ENCODE assay signal across 9 mouse cellular contexts in genomic region chr17:88439536-88440050, GRCm38 (mm10). TPM values are rescaled to one million over a fixed set of nuclear protein-coding genes. Genes with fewer than 3 reads are reported as not detected.
DNase-seq lines count a peak whose midpoint lies in the region; ATAC-seq and TF ChIP-seq lines count a peak whose summit lies in the region.
"Had no signal": no experiment of that assay in that cellular context is flagged by ENCODE, and none has a peak within 500 bp of the region (broad histone marks: within the 10 kb centered on the region; RNA-seq: fewer than 3 reads in every experiment).

No protein-coding gene starts in this region.

- H3K36me3 ChIP-seq in embryonic facial prominence, embryonic 13.5 days, result no peaks in the 10 kb centered on the region
- H3K36me3 ChIP-seq in intestine, postnatal 0 days (ENCODE audit: control insufficient read depth, insufficient read depth), result no peaks in the 10 kb centered on the region
- no peaks in the 10 kb centered on the region for H3K36me3 ChIP-seq in midbrain, embryonic 15.5 days (replicated peaks)

- 80% methylated on average over 12 of the region's 12 CpGs for WGBS in embryonic facial prominence, embryonic 13.5 days
- 50% methylated on average over 12 of the region's 12 CpGs for WGBS in intestine, postnatal 0 days
- 84% methylated on average over 12 of the region's 12 CpGs for WGBS in midbrain, embryonic 15.5 days

- 0 out of 2 replicates have a peak, but pooled peaks cover 6% of the 10 kb centered on the region for H3K4me1 ChIP-seq in embryonic facial prominence, embryonic 13.5 days
- H3K4me1 ChIP-seq in intestine, postnatal 0 days (replicated peaks; ENCODE audit: control insufficient read depth, insufficient read depth, low read length), result no peaks in the 10 kb centered on the region
- H3K4me1 ChIP-seq in midbrain, embryonic 15.5 days, result peaks cover 7% of the 10 kb centered on the region; the same call in 1 of the 2 replicates

- H3K4me2 ChIP-seq in embryonic facial prominence, embryonic 13.5 days, result peak overlapping the region; percentile 75
- peak overlapping the region; percentile 82 for H3K4me2 ChIP-seq in intestine, postnatal 0 days (replicated peaks; ENCODE audit: low read depth)
- peak overlapping the region; percentile 95 for H3K4me2 ChIP-seq in midbrain, embryonic 15.5 days

- ATAC-seq in embryonic facial prominence, embryonic 13.5 days (ENCODE audit: insufficient number of reproducible peaks, insufficient read depth, low FRiP score, low TSS enrichment, low read depth), result no peak
- ATAC-seq in intestine, postnatal 0 days, result no peak
- no peak for ATAC-seq in midbrain, embryonic 15.5 days (replicated peaks)

- no peak for TF ChIP-seq CTCF in intestine, postnatal 0 days (IDR thresholded peaks at IDR 0.05; ENCODE audit: low read depth)

- no peaks in the 10 kb centered on the region for H3K9me3 ChIP-seq in embryonic facial prominence, embryonic 13.5 days
- H3K9me3 ChIP-seq in intestine, postnatal 0 days (ENCODE audit: control insufficient read depth), result no peaks in the 10 kb centered on the region
- no peaks in the 10 kb centered on the region for H3K9me3 ChIP-seq in midbrain, embryonic 15.5 days
- H3K9me3 ChIP-seq: G1E had no signal

- DNase-seq in embryo, embryonic 9.5 days (ENCODE audit: extremely low spot score), result peak; percentile 4
- DNase-seq in embryo, embryonic 10.5 days (ENCODE audit: low spot score), result no peak
- DNase-seq in 416B (ENCODE audit: low read depth), result peak; percentile 16
- DNase-seq in left cerebral cortex, adult 9 months (ENCODE audit: low spot score in 2 of 2), result no peak
- DNase-seq in layer of hippocampus, postnatal 25 days (ENCODE audit: extremely low spot score in 1 of 2, low spot score in 1 of 2), result no peak

- no peaks in the 10 kb centered on the region for H3K27me3 ChIP-seq in embryonic facial prominence, embryonic 13.5 days
- H3K27me3 ChIP-seq in intestine, postnatal 0 days (replicated peaks; ENCODE audit: control insufficient read depth, insufficient read depth, low read length), result no peaks in the 10 kb centered on the region
- no peaks in the 10 kb centered on the region for H3K27me3 ChIP-seq in midbrain, embryonic 15.5 days (replicated peaks)

- H3K9ac ChIP-seq in embryonic facial prominence, embryonic 13.5 days, result peak overlapping the region; percentile 92
- no peak overlapping the region for H3K9ac ChIP-seq in intestine, postnatal 0 days (ENCODE audit: low read depth, low read length)
- peak overlapping the region; percentile 28; the same call in 1 of the 2 replicates for H3K9ac ChIP-seq in midbrain, embryonic 15.5 days

- no peak overlapping the region for H3K27ac ChIP-seq in embryonic facial prominence, embryonic 13.5 days
- H3K27ac ChIP-seq in intestine, postnatal 0 days (ENCODE audit: low read depth, low read length), result peak overlapping the region; percentile 95
- no peak overlapping the region; the same call in 1 of the 2 replicates for H3K27ac ChIP-seq in midbrain, embryonic 15.5 days

- H3K4me3 ChIP-seq in embryonic facial prominence, embryonic 13.5 days, result peak overlapping the region; percentile 88
- H3K4me3 ChIP-seq in intestine, postnatal 0 days (ENCODE audit: low read depth, low read length), result peak overlapping the region; percentile 96
- H3K4me3 ChIP-seq in midbrain, embryonic 15.5 days, result peak overlapping the region; percentile 99

RNA-seq across cellular contexts. Expression of gene Foxn2, which starts 0.9 kb away (rescaled TPM):
- 14.4 and 15.4 TPM in 2 replicates for polyA plus RNA-seq in embryonic facial prominence, embryonic 13.5 days (2015; fragmentation: Nextera tagmentation; extraction: Ambion mirVana)
- polyA plus RNA-seq in intestine, postnatal 0 days (2015; fragmentation: Nextera tagmentation; extraction: Ambion mirVana), result 11.4 and 13.5 TPM in 2 replicates
- polyA plus RNA-seq in midbrain, embryonic 15.5 days (2015; fragmentation: Nextera tagmentation; extraction: Ambion mirVana), result 8.0 and 8.1 TPM in 2 replicates
- total RNA-seq in layer of hippocampus, postnatal 25 days (2021), result 10 to 100 TPM; 21.9 to 22.0 TPM

Comparison
In these comparisons a context has a peak if more than half of its experiments do, and no peak if none do; other contexts are left out.
1. DNase-seq: peak in embryo, embryonic 9.5 days (single experiment) and 416B (single experiment); none in embryo, embryonic 10.5 days (single experiment), left cerebral cortex, adult 9 months (0 of 2) and layer of hippocampus, postnatal 25 days (0 of 2).
2. Peak in every context shown above with its lines, with median percentiles within 50 percentile points of each other: H3K4me2 ChIP-seq and H3K4me3 ChIP-seq.